In the genomic region with DNA sequence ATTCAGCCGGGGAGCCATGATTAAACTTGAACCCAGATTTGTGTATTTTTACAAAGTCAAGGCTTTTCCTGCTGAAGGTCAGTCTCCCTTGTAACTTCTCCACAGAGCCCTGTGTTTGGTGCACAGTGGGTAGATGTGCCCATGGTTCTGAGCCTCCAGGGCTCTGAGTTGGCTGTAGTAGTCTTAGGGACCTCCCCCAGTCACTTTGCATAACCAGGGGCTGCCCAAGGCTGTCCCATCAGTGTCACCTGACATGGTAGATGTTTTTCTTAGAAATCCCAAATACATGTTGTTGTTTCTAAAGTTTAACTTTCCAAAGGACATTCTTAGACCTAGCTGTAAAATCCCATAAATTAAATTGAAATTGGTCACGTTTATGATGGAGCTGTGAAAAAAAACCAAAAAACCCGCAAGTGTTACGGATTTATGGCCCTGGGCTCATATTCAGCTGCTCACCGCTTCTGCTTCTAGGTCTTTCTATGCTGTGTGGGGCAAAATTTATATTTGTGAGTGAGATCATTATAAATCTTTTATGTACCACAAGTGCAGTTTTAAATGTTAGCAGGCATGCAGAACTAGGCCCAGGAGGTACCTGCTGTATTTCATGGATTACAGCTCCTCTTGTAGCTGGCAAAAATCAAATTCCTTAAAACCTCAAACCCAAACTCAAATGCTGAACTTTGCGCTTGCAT, we compare ENCODE assay signal across 18 mouse cellular contexts.
"Had no signal": no experiment of that assay in that cellular context is flagged by ENCODE, and none has a peak within 500 bp of the region (broad histone marks: within the 10 kb centered on the region; RNA-seq: fewer than 3 reads in every experiment).

No protein-coding gene starts in this region.

- H3K4me3 ChIP-seq: intestine, embryonic 15.5 days; layer of hippocampus, adult 2 months; liver, embryonic 13.5 days; midbrain, embryonic 13.5 days; stomach, embryonic 15.5 days had no signal

- ATAC-seq: intestine, embryonic 15.5 days; midbrain, embryonic 13.5 days; midbrain, embryonic 16.5 days had no signal

- H3K9me3 ChIP-seq: intestine, embryonic 15.5 days; liver, embryonic 13.5 days; midbrain, embryonic 13.5 days; stomach, embryonic 15.5 days had no signal

- H3K4me1 ChIP-seq: intestine, embryonic 15.5 days; liver, embryonic 13.5 days; midbrain, embryonic 13.5 days; stomach, embryonic 15.5 days had no signal

- DNase-seq: kidney, adult 11 months; kidney, adult 8-10 months; kidney, postnatal 25 days; left cerebral cortex, postnatal 4 days; liver; liver, embryonic 13.5 days; lung, adult 2 months; lung, postnatal 14 days; right cerebral cortex, adult 18-20 months; right cerebral cortex, postnatal 14 days; right cerebral cortex, postnatal 4 days; thymus, postnatal 25 days had no signal

- H3K27me3 ChIP-seq: intestine, embryonic 15.5 days; liver, embryonic 13.5 days; midbrain, embryonic 13.5 days; stomach, embryonic 15.5 days had no signal

- H3K27ac ChIP-seq: intestine, embryonic 15.5 days; layer of hippocampus, adult 2 months; liver, embryonic 13.5 days; macrophage; midbrain, embryonic 13.5 days; stomach, embryonic 15.5 days had no signal

- H3K9ac ChIP-seq: intestine, embryonic 15.5 days; liver, embryonic 13.5 days; midbrain, embryonic 13.5 days; stomach, embryonic 15.5 days had no signal

- H3K4me2 ChIP-seq: intestine, embryonic 15.5 days; liver, embryonic 13.5 days; midbrain, embryonic 13.5 days; stomach, embryonic 15.5 days had no signal

- H3K36me3 ChIP-seq: intestine, embryonic 15.5 days; liver, embryonic 13.5 days; midbrain, embryonic 13.5 days; stomach, embryonic 15.5 days had no signal
